Mouse (Mus musculus): ENCODE measurements around the gene Bak1. TPM values are rescaled to one million over a fixed set of nuclear protein-coding genes. Genes with fewer than 3 reads are reported as not detected.

The Bak1 gene
- polyA plus RNA-seq, 1 experiment from 2014 or later = 9.5 TPM

GRCm38 (mm10) chr17:27005644-27006043 is 23.2 kb downstream of the Bak1 start:
- no peaks in the 10 kb centered on the region for H3K36me3 ChIP-seq (ENCODE audit: control insufficient read depth, insufficient read depth, low read length)
- 62% methylated on average over 11 of the region's 11 CpGs for WGBS
- no peak overlapping the region for H3K4me2 ChIP-seq (replicated peaks; ENCODE audit: low read depth, low read length)
- no peak for DNase-seq (ENCODE audit: low spot score)
- H3K9ac ChIP-seq (ENCODE audit: low read depth, low read length) = no peak overlapping the region
- H3K9me3 ChIP-seq (ENCODE audit: control insufficient read depth, low read length) = no peaks in the 10 kb centered on the region
- no peaks in the 10 kb centered on the region for H3K4me1 ChIP-seq (replicated peaks; ENCODE audit: control insufficient read depth, insufficient read depth, low read length)
- no peaks in the 10 kb centered on the region for H3K27me3 ChIP-seq (ENCODE audit: control insufficient read depth, insufficient read depth, low read length)
- no peak for ATAC-seq (ENCODE audit: low FRiP score)
- H3K27ac ChIP-seq (ENCODE audit: low read depth, low read length) = no peak overlapping the region
- H3K4me3 ChIP-seq (ENCODE audit: low read depth, low read length) = no peak overlapping the region

- no peak for ATAC-seq (ENCODE audit: low FRiP score)
- Histone ChIP-seq H3K36me3 (ENCODE audit: control insufficient read depth, insufficient read depth, low read length) (no peaks in the 10 kb centered on the region), H3K4me3 (ENCODE audit: low read depth, low read length) (no peak overlapping the region), H3K9ac (ENCODE audit: low read depth, low read length) (no peak overlapping the region), H3K4me1 (replicated peaks; ENCODE audit: control insufficient read depth, insufficient read depth, low read length) (no peaks in the 10 kb centered on the region), H3K27me3 (ENCODE audit: control insufficient read depth, insufficient read depth, low read length) (no peaks in the 10 kb centered on the region), H3K4me2 (replicated peaks; ENCODE audit: low read depth, low read length) (no peak overlapping the region), H3K27ac (ENCODE audit: low read depth, low read length) (no peak overlapping the region), H3K9me3 (ENCODE audit: control insufficient read depth, low read length) (no peaks in the 10 kb centered on the region)
- no peak for DNase-seq (ENCODE audit: low spot score)
- 32% methylated on average over 19 of the region's 19 CpGs for WGBS
These were observed 23.8 kb downstream of the Bak1 start for GRCm38 (mm10) chr17:27004903-27005485.

- 41% methylated on average over 9 of the region's 9 CpGs for WGBS
- H3K4me2 ChIP-seq (replicated peaks; ENCODE audit: low read depth, low read length) = no peak overlapping the region
- peak; percentile 77 for DNase-seq (ENCODE audit: low spot score)
- H3K9me3 ChIP-seq (ENCODE audit: control insufficient read depth, low read length) = no peaks in the 10 kb centered on the region
- no peak overlapping the region for H3K27ac ChIP-seq (ENCODE audit: low read depth, low read length)
- no peak overlapping the region for H3K4me3 ChIP-seq (ENCODE audit: low read depth, low read length)
- H3K9ac ChIP-seq (ENCODE audit: low read depth, low read length) = no peak overlapping the region
- no peak for ATAC-seq (ENCODE audit: low FRiP score)
- H3K36me3 ChIP-seq (ENCODE audit: control insufficient read depth, insufficient read depth, low read length) = no peaks in the 10 kb centered on the region
- no peaks in the 10 kb centered on the region for H3K27me3 ChIP-seq (ENCODE audit: control insufficient read depth, insufficient read depth, low read length)
- H3K4me1 ChIP-seq (replicated peaks; ENCODE audit: control insufficient read depth, insufficient read depth, low read length) = no peaks in the 10 kb centered on the region
These were observed 24.4 kb downstream of the Bak1 start for GRCm38 (mm10) chr17:27004431-27004830.

- WGBS = 43% methylated on average over 6 of the region's 6 CpGs
- no peak for ATAC-seq (ENCODE audit: low FRiP score)
- no peaks in the 10 kb centered on the region for H3K36me3 ChIP-seq (ENCODE audit: control insufficient read depth, insufficient read depth, low read length)
- no peaks in the 10 kb centered on the region for H3K4me1 ChIP-seq (replicated peaks; ENCODE audit: control insufficient read depth, insufficient read depth, low read length)
- H3K4me3 ChIP-seq (ENCODE audit: low read depth, low read length) = no peak overlapping the region
- no peaks in the 10 kb centered on the region for H3K27me3 ChIP-seq (ENCODE audit: control insufficient read depth, insufficient read depth, low read length)
- H3K4me2 ChIP-seq (replicated peaks; ENCODE audit: low read depth, low read length) = no peak overlapping the region
- no peak overlapping the region for H3K27ac ChIP-seq (ENCODE audit: low read depth, low read length)
- peak; percentile 43 for DNase-seq (ENCODE audit: low spot score)
- H3K9me3 ChIP-seq (ENCODE audit: control insufficient read depth, low read length) = no peaks in the 10 kb centered on the region
- no peak overlapping the region for H3K9ac ChIP-seq (ENCODE audit: low read depth, low read length)
These were observed 26.9 kb downstream of the Bak1 start for GRCm38 (mm10) chr17:27001889-27002288.

- DNase-seq (ENCODE audit: low spot score) = no peak
These were observed 27.7 kb downstream of the Bak1 start for GRCm38 (mm10) chr17:27001151-27001550.

GRCm38 (mm10) chr17:26999996-27000395 is 28.8 kb downstream of the Bak1 start:
- Histone ChIP-seq H3K27ac (ENCODE audit: low read depth, low read length) (no peak overlapping the region), H3K9me3 (ENCODE audit: control insufficient read depth, low read length) (no peaks in the 10 kb centered on the region), H3K4me1 (replicated peaks; ENCODE audit: control insufficient read depth, insufficient read depth, low read length) (no peaks in the 10 kb centered on the region), H3K4me2 (replicated peaks; ENCODE audit: low read depth, low read length) (no peak overlapping the region), H3K36me3 (ENCODE audit: control insufficient read depth, insufficient read depth, low read length) (no peaks in the 10 kb centered on the region), H3K27me3 (ENCODE audit: control insufficient read depth, insufficient read depth, low read length) (no peaks in the 10 kb centered on the region), H3K9ac (ENCODE audit: low read depth, low read length) (no peak overlapping the region), H3K4me3 (ENCODE audit: low read depth, low read length) (no peak overlapping the region)
- ATAC-seq (ENCODE audit: low FRiP score) (no peak), DNase-seq (ENCODE audit: low spot score) (no peak)
- WGBS = 82% methylated on average over 12 of the region's 12 CpGs

More at GRCm38 (mm10) chr17:27001151-27001550, 27.7 kb downstream of the Bak1 start:
- no peaks in the 10 kb centered on the region for H3K9me3 ChIP-seq (ENCODE audit: control insufficient read depth, low read length)
- no peak overlapping the region for H3K4me2 ChIP-seq (replicated peaks; ENCODE audit: low read depth, low read length)
- no peak for ATAC-seq (ENCODE audit: low FRiP score)
- H3K4me3 ChIP-seq (ENCODE audit: low read depth, low read length) = no peak overlapping the region
- WGBS = 76% methylated on average over 7 of the region's 7 CpGs
- H3K27me3 ChIP-seq (ENCODE audit: control insufficient read depth, insufficient read depth, low read length) = no peaks in the 10 kb centered on the region
- no peaks in the 10 kb centered on the region for H3K36me3 ChIP-seq (ENCODE audit: control insufficient read depth, insufficient read depth, low read length)
- H3K4me1 ChIP-seq (replicated peaks; ENCODE audit: control insufficient read depth, insufficient read depth, low read length) = no peaks in the 10 kb centered on the region
- H3K27ac ChIP-seq (ENCODE audit: low read depth, low read length) = no peak overlapping the region
- no peak overlapping the region for H3K9ac ChIP-seq (ENCODE audit: low read depth, low read length)

GRCm38 (mm10) chr17:26998283-26998682 is 30.5 kb downstream of the Bak1 start:
- no peaks in the 10 kb centered on the region for H3K4me1 ChIP-seq (replicated peaks; ENCODE audit: control insufficient read depth, insufficient read depth, low read length)
- DNase-seq (ENCODE audit: low spot score) = no peak
- H3K36me3 ChIP-seq (ENCODE audit: control insufficient read depth, insufficient read depth, low read length) = no peaks in the 10 kb centered on the region
- H3K4me2 ChIP-seq (replicated peaks; ENCODE audit: low read depth, low read length) = no peak overlapping the region
- H3K27ac ChIP-seq (ENCODE audit: low read depth, low read length) = no peak overlapping the region
- H3K9ac ChIP-seq (ENCODE audit: low read depth, low read length) = no peak overlapping the region
- no peaks in the 10 kb centered on the region for H3K9me3 ChIP-seq (ENCODE audit: control insufficient read depth, low read length)
- H3K4me3 ChIP-seq (ENCODE audit: low read depth, low read length) = no peak overlapping the region
- no peaks in the 10 kb centered on the region for H3K27me3 ChIP-seq (ENCODE audit: control insufficient read depth, insufficient read depth, low read length)
- ATAC-seq (ENCODE audit: low FRiP score) = no peak
- WGBS = 95% methylated on average over 15 of the region's 15 CpGs

GRCm38 (mm10) chr17:26997661-26998060 is 31.1 kb downstream of the Bak1 start:
- Histone ChIP-seq H3K36me3 (ENCODE audit: control insufficient read depth, insufficient read depth, low read length) (no peaks in the 10 kb centered on the region), H3K4me1 (replicated peaks; ENCODE audit: control insufficient read depth, insufficient read depth, low read length) (no peaks in the 10 kb centered on the region), H3K27ac (ENCODE audit: low read depth, low read length) (no peak overlapping the region), H3K9ac (ENCODE audit: low read depth, low read length) (no peak overlapping the region), H3K4me3 (ENCODE audit: low read depth, low read length) (no peak overlapping the region), H3K27me3 (ENCODE audit: control insufficient read depth, insufficient read depth, low read length) (no peaks in the 10 kb centered on the region), H3K9me3 (ENCODE audit: control insufficient read depth, low read length) (no peaks in the 10 kb centered on the region), H3K4me2 (replicated peaks; ENCODE audit: low read depth, low read length) (no peak overlapping the region)
- ATAC-seq (ENCODE audit: low FRiP score) (no peak), DNase-seq (ENCODE audit: low spot score) (no peak)
- 79% methylated on average over 4 of the region's 4 CpGs for WGBS

GRCm38 (mm10) chr17:26995562-26995961 is 33.2 kb downstream of the Bak1 start:
- WGBS = 82% methylated on average over 8 of the region's 8 CpGs
- no peak for ATAC-seq (ENCODE audit: low FRiP score)
- DNase-seq (ENCODE audit: low spot score) = no peak
- H3K27me3 ChIP-seq (ENCODE audit: control insufficient read depth, insufficient read depth, low read length) = no peaks in the 10 kb centered on the region
- H3K9ac ChIP-seq (ENCODE audit: low read depth, low read length) = no peak overlapping the region
- no peaks in the 10 kb centered on the region for H3K36me3 ChIP-seq (ENCODE audit: control insufficient read depth, insufficient read depth, low read length)
- no peaks in the 10 kb centered on the region for H3K9me3 ChIP-seq (ENCODE audit: control insufficient read depth, low read length)
- no peak overlapping the region for H3K4me2 ChIP-seq (replicated peaks; ENCODE audit: low read depth, low read length)
- H3K4me1 ChIP-seq (replicated peaks; ENCODE audit: control insufficient read depth, insufficient read depth, low read length) = no peaks in the 10 kb centered on the region
- no peak overlapping the region for H3K27ac ChIP-seq (ENCODE audit: low read depth, low read length)
- no peak overlapping the region for H3K4me3 ChIP-seq (ENCODE audit: low read depth, low read length)
